Mouse (Mus musculus) testis, postnatal 14 days (tissue): ENCODE results near the gene Ccl24.

Source experiments
- DNase-seq: peaks from one replicate; pipeline ENCODE4 v3.0.0; 2021; ENCODE audit warnings: low spot score

Ccl24 gene

DNA sequence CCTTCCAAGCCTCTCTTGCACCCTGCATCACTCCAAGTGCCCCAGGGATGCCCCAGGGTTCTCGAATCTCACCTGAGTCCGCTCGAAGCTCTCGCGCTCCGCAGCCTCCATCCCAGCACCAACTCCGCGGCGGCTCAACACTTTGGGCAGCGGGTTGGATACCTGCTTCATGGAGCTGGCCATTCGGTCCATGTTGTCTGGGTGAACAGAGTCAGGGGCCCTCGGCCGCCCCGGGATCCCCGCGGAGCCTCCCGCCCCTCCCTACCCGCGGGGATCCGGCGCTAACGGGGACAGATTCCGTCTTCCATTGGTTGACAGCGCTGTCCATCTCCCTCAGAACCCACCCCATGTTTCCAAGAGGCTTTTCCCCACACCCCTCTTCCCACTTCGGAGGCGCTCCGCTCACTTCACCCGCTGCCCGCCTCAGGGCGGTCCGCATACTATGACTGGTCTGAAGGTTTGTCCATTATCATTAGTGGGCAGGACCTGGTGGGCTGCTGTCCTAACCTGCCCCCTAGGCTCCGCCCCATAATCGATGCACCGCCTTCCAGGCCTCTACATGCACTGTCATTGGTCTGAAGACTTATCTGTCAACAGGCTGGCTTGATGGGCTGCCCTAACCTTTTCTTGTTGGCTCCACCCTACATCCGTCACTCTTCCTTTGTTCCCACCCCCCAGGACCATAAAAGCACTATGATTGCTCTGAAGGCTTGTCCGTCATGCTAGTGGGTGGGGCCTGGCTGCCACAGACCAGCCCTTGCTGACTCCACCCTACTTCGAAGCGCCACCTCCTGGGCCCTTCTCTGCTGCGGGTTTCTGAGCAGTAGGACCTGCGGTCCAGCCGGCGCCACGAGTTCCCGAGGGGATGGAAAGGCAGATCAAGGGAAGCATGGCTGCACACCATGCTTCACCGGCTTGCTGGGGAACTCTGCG, 27.7 kb downstream of the Ccl24 start, which contains the start of gene Hip1:
TSS of gene Hip1 (minus strand) at position 256 of the 933 bp plus-strand sequence.
- DNase-seq: peak; percentile 97

DNA sequence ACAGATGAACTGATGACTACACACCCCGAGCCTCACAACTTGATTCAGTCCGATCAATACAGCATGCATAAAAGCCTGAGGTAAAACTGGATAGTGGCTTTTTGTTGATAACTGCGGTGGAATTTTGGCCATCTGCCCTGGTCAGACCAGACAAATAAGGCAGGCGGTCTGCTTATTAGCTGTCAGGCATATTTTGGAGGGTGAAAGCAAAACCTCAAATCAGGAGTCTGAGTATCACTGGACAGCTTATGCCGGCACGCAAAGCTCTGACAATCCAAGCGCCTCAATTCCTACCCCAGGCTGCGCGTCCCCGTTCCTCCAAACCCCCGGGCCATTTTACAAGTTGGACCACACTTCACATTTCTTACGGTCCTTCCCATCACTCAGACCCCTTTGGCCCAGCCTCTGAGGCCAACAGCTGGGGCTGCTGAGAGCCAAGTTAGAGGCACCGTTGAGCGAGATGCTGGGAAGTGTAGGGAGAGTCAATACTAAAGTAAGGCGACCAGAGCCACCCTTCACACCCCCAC, 28.8 kb downstream of the Ccl24 start:
- peak; percentile 30 for DNase-seq

DNA sequence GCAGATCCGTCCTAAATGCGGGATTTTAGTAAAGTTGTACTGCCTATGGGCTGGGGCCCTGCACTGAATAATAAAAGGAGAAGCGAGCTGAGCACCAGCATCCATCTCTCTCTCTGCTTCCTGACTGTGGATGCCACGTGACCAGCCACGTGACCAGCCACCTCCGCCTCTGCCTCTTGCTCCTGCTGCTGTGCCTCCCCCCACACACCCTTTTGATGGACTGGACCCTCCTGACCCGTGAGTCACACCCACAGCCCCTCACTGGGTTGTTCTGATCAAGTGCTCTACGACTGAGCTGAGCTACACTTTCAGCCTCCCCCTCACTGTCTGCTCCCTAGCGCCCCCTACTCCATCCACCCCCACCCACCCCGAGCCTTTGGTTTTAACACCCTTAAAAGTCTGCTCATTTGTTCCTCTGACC, 35.0 kb downstream of the Ccl24 start:
- DNase-seq: no peak

DNA sequence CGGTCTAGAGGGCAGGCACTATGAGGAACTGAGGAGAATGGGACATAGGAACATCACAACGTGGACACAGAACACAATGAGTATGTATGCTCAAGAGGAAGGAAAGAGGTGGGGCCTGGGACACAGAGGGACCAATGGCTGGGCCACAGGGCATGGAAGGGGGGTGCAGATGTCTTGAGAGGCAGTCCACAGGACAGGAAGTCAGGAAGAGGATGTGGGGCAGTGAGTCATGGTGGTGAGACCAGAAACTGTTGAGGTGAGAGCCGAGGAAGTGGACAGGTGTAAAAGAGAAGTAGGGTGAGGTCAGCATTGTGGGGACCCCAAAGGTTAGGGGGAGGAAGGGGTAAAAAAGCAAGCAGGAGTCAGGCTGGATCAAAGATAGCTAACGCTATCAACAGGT, 35.5 kb downstream of the Ccl24 start:
- no peak for DNase-seq

DNA sequence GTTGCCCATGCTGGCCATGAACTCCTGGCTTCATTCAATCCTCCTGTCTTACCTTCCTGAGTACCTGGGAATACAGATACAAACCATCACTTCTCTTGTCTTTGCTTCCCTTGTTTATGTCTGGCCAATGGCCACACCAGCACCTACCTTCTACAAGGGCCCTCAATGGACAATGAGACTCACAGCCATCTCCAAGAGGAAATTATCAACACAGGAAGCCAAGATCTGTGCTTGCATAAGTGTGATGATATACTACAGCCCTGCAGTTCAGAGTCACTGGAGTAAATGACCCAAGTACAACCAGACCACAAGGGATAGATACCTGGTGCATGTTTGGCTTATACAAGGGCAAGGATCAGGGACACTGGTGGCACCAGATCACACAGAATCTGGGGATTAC, 37.0 kb downstream of the Ccl24 start:
- DNase-seq: no peak

DNA sequence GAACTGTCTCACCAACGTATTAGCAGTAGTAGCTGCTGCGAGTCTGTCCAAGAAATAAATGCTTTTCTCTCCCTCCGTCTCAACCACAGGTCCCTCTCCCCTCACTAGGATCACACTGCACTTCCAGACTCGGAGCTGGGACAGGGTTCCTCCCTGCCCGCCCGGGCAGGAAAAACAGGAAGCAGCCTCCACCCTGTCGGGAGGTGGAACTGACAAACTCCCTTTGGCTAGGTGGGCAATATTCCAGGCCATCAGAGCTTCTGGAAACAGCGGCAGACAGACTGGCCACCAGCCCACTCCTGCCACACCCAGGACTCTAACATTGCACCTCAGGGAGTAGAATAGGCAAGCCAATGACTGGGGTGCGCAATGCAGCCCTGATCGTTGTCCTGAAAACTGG, 39.4 kb downstream of the Ccl24 start:
- DNase-seq: peak; percentile 39

DNA sequence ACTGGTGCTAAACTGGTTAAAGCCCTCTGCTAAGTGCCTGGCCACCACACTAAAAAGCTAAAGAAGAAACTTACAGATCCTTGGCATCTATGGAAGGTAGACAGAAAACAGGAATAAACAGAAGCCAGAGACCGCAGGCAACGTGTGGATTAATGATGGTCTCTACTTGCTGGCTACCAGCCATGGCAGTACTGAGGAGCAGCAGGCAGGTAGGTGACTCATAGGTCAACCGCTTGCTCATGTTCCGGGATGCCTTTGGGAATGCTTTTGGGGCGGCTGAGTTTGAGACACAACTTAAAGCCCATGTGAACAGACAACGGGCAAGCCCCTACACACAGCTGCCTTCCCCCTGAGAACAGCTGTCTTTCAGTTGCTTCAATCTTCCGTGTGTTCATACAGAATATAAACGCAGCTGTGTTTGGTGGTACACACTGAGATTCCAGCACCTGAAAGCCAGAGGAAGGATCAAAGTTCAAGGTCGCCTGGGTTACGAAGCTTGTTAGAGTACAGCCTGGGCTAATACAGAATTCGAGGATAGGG, 41.5 kb downstream of the Ccl24 start:
- DNase-seq: no peak

DNA sequence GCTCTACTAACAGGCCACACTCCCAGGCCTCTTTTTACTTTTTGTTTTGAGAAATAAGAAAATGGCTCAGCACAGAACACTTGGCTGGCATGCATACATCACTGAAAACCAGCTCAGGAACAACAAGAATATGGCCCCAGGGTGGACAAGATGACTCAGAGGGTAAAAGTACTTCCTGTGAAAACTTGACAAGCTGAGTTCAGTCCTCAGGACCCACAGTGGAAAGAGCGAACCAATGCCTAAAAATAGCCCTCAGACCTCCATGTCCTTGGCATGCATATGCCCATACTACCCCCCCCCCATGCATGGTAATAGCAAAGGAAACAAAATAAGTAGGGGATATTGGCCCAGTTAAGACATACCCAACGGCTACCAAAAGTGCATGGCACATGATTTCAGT, 42.9 kb downstream of the Ccl24 start:
- DNase-seq: no peak

DNA sequence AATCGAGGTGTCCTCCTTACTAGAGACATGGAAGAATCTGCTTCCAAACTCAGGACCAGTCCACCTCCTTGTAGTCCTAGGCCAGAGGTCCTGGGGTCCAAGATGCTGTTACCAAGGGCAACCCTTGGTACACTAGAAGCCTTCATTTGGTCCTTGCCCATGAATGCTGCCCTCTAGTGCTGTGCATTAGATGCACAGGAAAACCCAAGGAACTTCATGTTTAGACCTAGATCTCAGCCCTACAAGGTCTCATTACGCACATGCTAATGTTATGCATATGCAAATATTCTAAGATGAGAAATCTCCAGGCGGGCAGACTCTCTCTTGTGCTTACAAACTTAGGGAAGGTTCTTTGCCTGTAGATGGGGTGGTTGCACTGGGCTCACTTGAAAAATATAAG, 43.5 kb downstream of the Ccl24 start:
- DNase-seq: no peak

DNA sequence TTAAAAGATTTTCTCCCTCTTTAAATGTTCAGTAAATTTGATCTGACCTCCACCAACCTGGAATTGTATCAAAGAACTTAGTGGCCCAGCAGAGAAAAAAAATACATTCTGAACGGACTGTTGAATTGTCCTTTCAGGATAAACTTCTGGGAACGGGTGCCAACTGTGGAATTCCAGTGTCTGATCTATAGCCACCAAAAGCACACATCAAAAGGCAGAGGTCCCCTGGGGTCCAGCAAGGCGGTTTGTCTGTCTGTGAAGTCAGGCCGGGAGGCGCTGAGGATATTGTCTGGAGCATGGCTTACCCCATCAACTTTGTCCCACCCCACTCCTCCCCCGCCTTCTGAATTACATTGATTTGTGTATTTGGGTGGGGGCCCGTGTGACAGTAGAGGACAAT, 44.9 kb downstream of the Ccl24 start:
- no peak for DNase-seq

DNA sequence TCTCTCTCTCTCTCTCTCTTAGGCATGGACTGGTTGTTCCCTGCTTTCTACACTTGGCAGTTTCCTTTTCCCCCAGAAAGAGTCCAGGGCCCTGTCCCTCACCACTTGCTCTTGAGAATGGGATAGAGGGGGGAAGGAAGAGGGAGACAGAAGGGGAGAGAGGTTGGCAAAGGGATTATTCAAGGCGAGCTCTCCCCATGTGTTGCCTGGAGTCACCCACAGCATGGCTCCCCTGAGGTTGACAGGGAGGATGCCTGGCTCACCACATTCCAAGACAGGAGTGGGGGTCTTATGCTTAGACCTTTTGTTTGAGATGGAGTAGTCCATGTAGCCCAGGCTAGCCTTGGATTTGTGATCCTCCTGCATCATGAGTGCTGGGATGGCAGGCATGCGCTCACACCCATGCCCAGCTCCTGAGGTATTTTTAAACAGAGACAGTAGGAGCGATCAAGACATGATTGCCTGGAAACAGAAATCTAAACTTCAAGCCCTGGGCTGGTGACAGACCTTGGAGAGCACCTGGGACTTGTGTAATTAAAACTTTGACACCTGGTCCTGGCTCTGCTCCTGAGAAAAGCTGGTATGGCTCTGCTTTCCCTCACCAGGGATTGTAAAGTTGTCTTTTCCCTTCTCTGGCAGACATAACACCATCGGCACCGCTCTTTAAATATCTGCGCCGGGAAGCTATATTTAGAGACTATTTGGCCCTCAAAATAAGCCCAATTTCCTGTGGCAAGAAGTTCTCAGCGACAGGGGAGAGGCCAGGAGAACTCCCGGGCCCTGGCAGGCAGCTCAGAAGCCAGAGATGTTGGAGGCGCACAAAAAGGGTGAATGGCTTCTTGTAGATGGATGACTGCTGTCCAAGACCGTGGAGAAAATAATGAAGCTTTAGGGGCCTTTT, 47.9 kb downstream of the Ccl24 start:
- no peak for DNase-seq

DNA sequence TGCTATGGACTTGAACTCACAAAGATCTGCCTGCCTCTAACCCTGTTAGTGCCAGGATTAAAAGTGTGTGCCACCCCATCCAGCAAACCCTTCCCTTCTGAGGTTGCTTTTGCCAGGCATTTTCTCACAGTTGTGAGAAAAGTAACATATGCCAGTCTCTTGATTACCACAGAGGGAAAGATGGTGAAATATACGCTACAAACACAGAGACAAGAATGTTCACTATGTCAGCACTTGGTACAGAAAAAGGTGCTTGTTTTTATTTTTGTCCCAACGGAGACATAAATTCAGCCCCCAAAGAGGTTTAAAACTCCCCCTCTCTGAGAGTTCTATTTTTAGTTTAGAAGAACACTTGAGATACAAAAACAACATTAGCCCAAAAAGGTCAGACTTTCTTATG, 48.8 kb downstream of the Ccl24 start:
- DNase-seq: no peak

DNA sequence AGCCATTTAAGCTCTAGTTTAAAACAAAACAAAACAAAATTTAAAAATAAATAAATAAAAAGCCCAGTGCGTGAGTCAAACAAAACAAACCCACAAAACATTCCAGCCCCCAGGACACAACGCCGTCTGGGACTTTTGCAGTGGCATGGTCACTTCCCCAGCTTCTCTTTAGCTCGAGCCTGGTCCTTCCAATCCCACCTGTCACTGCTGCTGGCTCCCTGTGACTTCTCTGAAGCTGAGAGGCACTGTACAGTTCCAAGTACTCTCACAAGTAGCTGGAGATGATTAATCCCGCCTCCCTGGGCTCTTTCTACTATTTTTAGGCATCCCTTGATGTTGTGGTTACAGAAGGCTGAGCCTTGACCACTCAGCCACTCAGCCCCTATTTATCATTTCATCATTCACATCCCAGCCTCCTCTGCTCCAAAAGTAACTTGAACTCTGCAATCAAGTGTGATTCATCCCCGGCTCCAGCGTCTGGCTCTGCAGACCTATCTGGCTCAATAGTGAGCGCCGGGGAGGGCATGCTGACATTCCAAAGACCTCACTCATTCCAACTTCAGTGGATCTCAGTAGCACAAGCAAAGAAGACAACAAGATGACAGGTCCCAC, 50.6 kb downstream of the Ccl24 start:
- DNase-seq: no peak
